Mouse (Mus musculus) CH12.LX (cell line): ENCODE data around the gene Fam107b. TPM values are rescaled to one million over a fixed set of nuclear protein-coding genes. Genes with fewer than 3 reads are reported as not detected.

Experiments
- DNase-seq: peaks from one replicate; pipeline ENCODE4 v3.0.0-alpha.2; 2013; ENCODE audit errors: extremely low read depth
- H3K27ac ChIP-seq: 2 replicates; pipeline ENCODE4 v1.5.1; 2012; ENCODE audit warnings: low read depth, mild to moderate bottlenecking, control low read depth, moderate library complexity; ENCODE audit not compliant: insufficient read depth
- H3K27me3 ChIP-seq: replicated peaks from 2 replicates; pipeline ENCODE3; 2012; ENCODE audit warnings: inconsistent platforms
- H3K36me3 ChIP-seq, 2 experiments: replicated peaks in 1 of 2; 2 replicates each; pipeline versions ENCODE3 to v1.6.1; 2012; ENCODE audit warnings: inconsistent platforms in 1 of 2, low read length in 1 of 2, mild to moderate bottlenecking in 1 of 2, mixed read lengths in 1 of 2, moderate library complexity in 1 of 2; ENCODE audit not compliant: control insufficient read depth in 1 of 2, insufficient read depth in 1 of 2
- H3K4me1 ChIP-seq, 2 experiments: 2 replicates each; pipeline ENCODE4 v1.6.1; 2012; ENCODE audit warnings: inconsistent platforms in 1 of 2, moderate library complexity in 1 of 2; ENCODE audit not compliant: insufficient read depth in 2 of 2, control insufficient read depth in 1 of 2
- H3K4me2 ChIP-seq: 2 replicates; pipeline ENCODE4 v1.6.1; 2012; ENCODE audit warnings: low read depth, mild to moderate bottlenecking, control low read depth; ENCODE audit not compliant: poor library complexity, insufficient read depth, severe bottlenecking
- H3K4me3 ChIP-seq, 3 experiments: fragments of 150-350 bp in 1 of 3; sonication (generic) in 1 of 3; replicated peaks in 1 of 3; 2 replicates each; pipeline versions ENCODE3 to v1.5.1; 2011 to 2012; ENCODE audit warnings: low read depth in 2 of 3, low read length in 2 of 3, mild to moderate bottlenecking in 2 of 3, moderate library complexity in 2 of 3, control low read depth in 1 of 3, improper control_type of control experiment in 1 of 3, inconsistent platforms in 1 of 3, mixed read lengths in 1 of 3; ENCODE audit not compliant: poor library complexity in 1 of 3
- H3K79me2 ChIP-seq: replicated peaks from 2 replicates; pipeline ENCODE4 v1.6.1; 2012; ENCODE audit warnings: mild to moderate bottlenecking, moderate library complexity; ENCODE audit not compliant: control insufficient read depth, poor library complexity, insufficient read depth, severe bottlenecking; ENCODE audit errors: extremely low read depth
- H3K9ac ChIP-seq: 2 replicates; pipeline ENCODE4 v1.6.1; 2012; ENCODE audit warnings: low read depth, mild to moderate bottlenecking, control low read depth, moderate library complexity; ENCODE audit not compliant: insufficient read depth
- H3K9me3 ChIP-seq: replicated peaks from 2 replicates; pipeline ENCODE3; 2012; ENCODE audit warnings: low read length, inconsistent platforms, mixed read lengths
- BHLHE40 ChIP-seq: IDR thresholded peaks from 2 replicates; pipeline ENCODE4 v1.6.1; 2011; ENCODE audit warnings: mild to moderate bottlenecking, low read depth, low read length, improper control_type of control experiment
- CHD1 ChIP-seq: IDR thresholded peaks from 2 replicates; pipeline ENCODE4 v1.6.1; 2012; ENCODE audit warnings: low read depth, low read length, improper control_type of control experiment, inconsistent platforms
- ELF1 ChIP-seq: IDR thresholded peaks from 2 replicates; pipeline ENCODE4 v1.6.1; 2014; ENCODE audit warnings: low read depth, mild to moderate bottlenecking, inconsistent platforms, low read length, improper control_type of control experiment
- ETS1 ChIP-seq: conservative IDR thresholded peaks from 2 replicates; pipeline ENCODE4 v1.6.1; 2012; ENCODE audit warnings: low read depth, mild to moderate bottlenecking, inconsistent platforms, low read length, improper control_type of control experiment, moderate library complexity
- HCFC1 ChIP-seq: IDR thresholded peaks from 2 replicates; pipeline ENCODE4 v1.6.1; 2012; ENCODE audit warnings: low read depth, mild to moderate bottlenecking, inconsistent platforms, low read length, improper control_type of control experiment
- IRF4 ChIP-seq: IDR thresholded peaks from 2 replicates; pipeline ENCODE4 v1.6.1; 2014; ENCODE audit warnings: low read depth, mild to moderate bottlenecking, inconsistent platforms, low read length, improper control_type of control experiment
- JUND ChIP-seq: conservative IDR thresholded peaks from 2 replicates; pipeline ENCODE4 v1.6.1; 2011; ENCODE audit warnings: low read depth, low read length, improper control_type of control experiment
- MAFK ChIP-seq: IDR thresholded peaks from 2 replicates; pipeline ENCODE4 v1.6.1; 2011; ENCODE audit warnings: low read length, improper control_type of control experiment; ENCODE audit not compliant: insufficient replicate concordance
- MAX ChIP-seq: IDR thresholded peaks from 2 replicates; pipeline ENCODE4 v1.6.1; 2011; ENCODE audit warnings: low read length, improper control_type of control experiment
- POLR2AphosphoS2 ChIP-seq: IDR thresholded peaks from 2 replicates; pipeline ENCODE4 v1.6.1; 2011; ENCODE audit warnings: low read depth, low read length, improper control_type of control experiment
- RAD21 ChIP-seq: IDR thresholded peaks from 2 replicates; pipeline ENCODE4 v1.6.1; 2011; ENCODE audit warnings: low read depth, mild to moderate bottlenecking, low read length, improper control_type of control experiment, moderate library complexity
- SMC3 ChIP-seq: IDR thresholded peaks from 2 replicates; pipeline ENCODE4 v1.6.1; 2011; ENCODE audit warnings: low read depth, low read length, improper control_type of control experiment
- TCF12 ChIP-seq: IDR thresholded peaks from 2 replicates; pipeline ENCODE4 v1.6.1; 2014; ENCODE audit warnings: low read depth, mild to moderate bottlenecking, inconsistent platforms, low read length, improper control_type of control experiment
- UBTF ChIP-seq: IDR thresholded peaks from 2 replicates; pipeline ENCODE4 v1.6.1; 2012; ENCODE audit warnings: low read depth, mild to moderate bottlenecking, inconsistent platforms, low read length, improper control_type of control experiment, moderate library complexity
- ZMIZ1 ChIP-seq: IDR thresholded peaks from 2 replicates; pipeline ENCODE4 v1.6.1; 2012; ENCODE audit warnings: low read depth, mild to moderate bottlenecking, inconsistent platforms, low read length, improper control_type of control experiment
- ZNF384 ChIP-seq: IDR thresholded peaks from 2 replicates; pipeline ENCODE4 v1.6.1; 2012; ENCODE audit warnings: low read depth, low read length, improper control_type of control experiment, inconsistent platforms
- dilution Hi-C: fragments of 300-500 bp; cut with MboI; formaldehyde crosslinking; loops from 2 replicates; pipeline ENCODE4 v1.14.3; 2020; ENCODE audit warnings: low sequenced_read_pairs; ENCODE audit not compliant: extremely low pct_unique_long_range_greater_than_20kb, extremely low pct_ligation_motif_present
- in situ Hi-C: fragments of 300-500 bp; cut with MboI; formaldehyde crosslinking; loops from 3 replicates; pipeline ENCODE4 v1.14.3; 2019; ENCODE audit warnings: low sequenced_read_pairs, low pct_ligation_motif_present, low pct_unique_long_range_greater_than_20kb, mixed read lengths
- polyA plus RNA-seq: library from polyadenylated mRNA; unstranded; fragments of >175 nt; gene quantifications from 2 replicates; pipeline ENCODE4 v1.2.1, GENCODE M21; 2012; ENCODE audit warnings: low read depth; ENCODE audit not compliant: insufficient read length
- total RNA-seq, 2 experiments: library from RNA; depleted of rRNA; stranded (reverse); fragments of 300-350 nt in 1 of 2; fragments of >200 nt in 1 of 2; gene quantifications; 2 replicates each; pipeline ENCODE4 v1.2.3; 2012 to 2014

Fam107b gene
- total and polyA plus RNA-seq, 3 experiments, result 42.6 to 113 (median 71.7) TPM

DNA sequence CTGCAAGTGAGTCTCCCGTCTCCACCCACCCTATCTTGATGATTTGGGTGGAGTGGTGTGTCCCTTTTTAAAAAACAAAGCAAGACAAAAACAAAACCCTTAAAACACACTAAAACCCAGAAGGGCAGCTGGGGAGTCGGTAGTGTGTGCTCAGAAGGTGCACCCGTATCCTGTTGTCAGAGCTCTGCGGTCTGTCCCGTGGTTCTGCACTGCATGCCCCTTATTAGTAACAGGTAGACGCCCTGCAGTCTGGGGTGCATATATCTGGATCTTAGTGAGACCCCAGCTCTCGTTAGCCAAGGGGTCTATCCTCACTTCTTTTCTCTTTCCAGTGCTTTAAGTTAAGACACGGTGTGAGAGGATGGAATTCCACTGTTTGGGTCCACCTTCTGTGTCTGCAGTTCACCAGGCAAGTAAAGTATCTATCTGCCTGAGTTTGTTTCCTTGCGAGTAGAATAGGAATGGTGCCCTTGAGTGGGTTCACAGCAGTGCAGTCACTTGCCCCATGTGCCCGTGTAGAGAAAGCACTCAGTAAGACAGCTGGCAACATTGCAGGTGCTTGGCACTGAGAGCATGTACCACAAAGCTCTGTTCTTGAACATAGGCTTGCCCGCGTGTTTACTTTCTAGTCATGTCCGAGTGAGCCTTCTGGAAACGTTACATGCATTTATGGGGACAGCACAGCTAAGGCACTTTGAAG lies 161.2 kb downstream of the Fam107b start:
- no peak for TF ChIP-seq CHD1
- no peak for TF ChIP-seq BHLHE40
- no peak for TF ChIP-seq UBTF
- TF ChIP-seq TCF12, result no peak
- TF ChIP-seq IRF4, result no peak
- no peak for TF ChIP-seq ZMIZ1
- TF ChIP-seq HCFC1, result no peak
- DNase-seq, result no peak
- Histone ChIP-seq H3K79me2 (peaks cover 68% of the 10 kb centered on the region), H3K36me3 (peaks cover 2 to 53% of the 10 kb centered on the region in 2 experiments), H3K9me3 (no peaks in the 10 kb centered on the region), H3K4me3 (no peak overlapping the region), H3K9ac (no peak overlapping the region), H3K27me3 (no peaks in the 10 kb centered on the region), H3K27ac (no peak overlapping the region), H3K4me1 (peaks cover 20 to 64% of the 10 kb centered on the region in 2 experiments), H3K4me2 (no peak overlapping the region)
- in situ Hi-C loops (no loop called here), dilution Hi-C loops (no loop called here)

DNA sequence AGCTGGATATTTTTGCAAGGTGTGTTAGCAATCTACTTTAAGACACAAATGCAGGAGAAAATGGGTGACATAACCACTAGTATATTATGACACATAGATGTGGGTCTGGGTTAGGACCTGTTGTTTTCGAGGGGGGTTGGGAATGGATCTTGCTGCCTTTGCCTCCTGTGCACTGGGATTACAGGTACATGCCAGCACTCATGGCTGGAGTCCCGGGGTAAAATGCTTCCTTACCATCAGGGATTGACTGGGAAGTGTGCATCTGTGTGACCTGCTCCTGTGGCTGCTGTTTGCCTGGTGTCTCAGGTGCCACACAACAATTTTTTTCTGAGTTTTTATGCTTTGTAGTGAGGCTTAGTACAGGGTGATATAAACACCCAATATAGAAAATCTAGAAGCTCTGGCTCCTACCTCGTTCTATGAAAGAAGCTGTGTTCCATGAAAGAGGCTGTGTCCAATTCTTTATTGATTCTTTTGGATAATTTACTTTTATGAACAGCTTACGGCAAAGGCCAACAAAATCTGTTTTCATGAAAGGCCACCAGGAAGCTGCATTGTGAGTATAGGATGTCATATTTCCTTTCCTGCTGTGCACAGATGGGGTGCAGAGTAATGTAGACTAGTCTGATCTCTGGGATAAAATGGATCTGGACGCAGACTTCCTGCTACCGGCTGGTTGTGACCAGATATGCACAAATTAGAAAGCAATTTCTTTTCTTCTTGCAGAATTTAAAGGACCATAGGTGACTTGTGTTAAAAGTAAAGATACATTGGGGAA lies 167.8 kb downstream of the Fam107b start:
- in situ Hi-C loops, result no loop called here
- dilution Hi-C loops, result no loop called here
- H3K27me3 ChIP-seq, result no peaks in the 10 kb centered on the region

DNA sequence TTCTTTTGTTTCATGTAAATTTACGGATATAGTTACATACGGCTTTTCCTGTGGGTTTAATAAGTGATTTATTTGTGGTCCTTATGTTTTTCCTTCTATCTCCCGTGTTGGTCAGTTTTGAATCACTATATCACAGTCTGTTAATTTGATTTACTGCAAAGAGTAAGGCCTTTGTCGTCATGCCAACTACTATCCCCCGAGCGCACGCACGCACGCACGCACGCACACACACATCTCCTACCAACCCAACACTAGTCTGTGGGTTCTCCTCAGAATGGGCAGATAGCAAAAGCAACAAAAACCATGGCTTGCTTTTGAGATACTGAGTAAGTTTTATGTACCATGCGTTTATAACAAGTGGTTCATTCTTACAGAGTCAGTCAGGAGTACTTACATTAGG lies 168.4 kb downstream of the Fam107b start:
- peaks cover 5 to 69% of the 10 kb centered on the region in 2 experiments for H3K36me3 ChIP-seq
- DNase-seq, result no peak
- H3K9ac ChIP-seq, result no peak overlapping the region
- H3K27me3 ChIP-seq, result no peaks in the 10 kb centered on the region
- H3K4me1 ChIP-seq, result peaks cover 21 to 51% of the 10 kb centered on the region in 2 experiments
- H3K27ac ChIP-seq, result no peak overlapping the region
- in situ Hi-C loops, result no loop called here
- no peak for TF ChIP-seq ZNF384
- no peak for TF ChIP-seq SMC3
- TF ChIP-seq POLR2AphosphoS2, result no peak
- TF ChIP-seq, all 38 proteins: peak for 0
- Histone ChIP-seq H3K79me2 (peaks cover 62% of the 10 kb centered on the region), H3K9me3 (no peaks in the 10 kb centered on the region), H3K4me2 (no peak overlapping the region), H3K4me3 (no peak overlapping the region)
- dilution Hi-C loops, result no loop called here

More for the DNA sequence above, 167.8 kb downstream of the Fam107b start:
- no peak for TF ChIP-seq MAFK
- no peak for TF ChIP-seq TCF12
- TF ChIP-seq MAX, result no peak
- no peak for TF ChIP-seq ZMIZ1
- TF ChIP-seq ELF1, result no peak
- TF ChIP-seq JUND, result no peak
- TF ChIP-seq POLR2AphosphoS2, result no peak
- no peak for TF ChIP-seq RAD21
- TF ChIP-seq ETS1, result no peak
- H3K9me3 ChIP-seq, result no peaks in the 10 kb centered on the region
- no peak overlapping the region for H3K4me2 ChIP-seq
- DNase-seq, result no peak
- peaks cover 59% of the 10 kb centered on the region for H3K79me2 ChIP-seq
- H3K4me3 ChIP-seq, result no peak overlapping the region
- no peak overlapping the region for H3K27ac ChIP-seq
- H3K36me3 ChIP-seq, result peaks cover 5 to 63% of the 10 kb centered on the region in 2 experiments
- peaks cover 21 to 51% of the 10 kb centered on the region in 2 experiments for H3K4me1 ChIP-seq
- no peak overlapping the region for H3K9ac ChIP-seq
